Mouse (Mus musculus) liver, postnatal 0 days (tissue): Measurements from ENCODE around the gene Adcy5.

ENCODE experiments used
- CTCF ChIP-seq: sonication (generic); IDR thresholded peaks from 2 replicates; pipeline ENCODE4 v1.5.1; 2016; ENCODE audit warnings: antibody characterized with exemption, low read depth
- EP300 ChIP-seq: IDR thresholded peaks from 2 replicates; pipeline ENCODE4 v1.6.1; 2016; ENCODE audit warnings: antibody characterized with exemption, low read depth, mild to moderate bottlenecking

GRCm38 (mm10) chr16:35154641-35155390 is at the start of gene Adcy5:
- no peak for TF ChIP-seq CTCF
- no peak for TF ChIP-seq EP300
